Mouse (Mus musculus) lung, postnatal 4 days (tissue): ENCODE measurements around the gene Foxm1.
A peak's percentile ranks its signal among the peaks of the same experiment; 100 is the strongest.

Experiments used
- DNase-seq, 2 experiments: peaks; one replicate each; pipeline ENCODE4 v3.0.0; 2021

Foxm1 gene

DNA sequence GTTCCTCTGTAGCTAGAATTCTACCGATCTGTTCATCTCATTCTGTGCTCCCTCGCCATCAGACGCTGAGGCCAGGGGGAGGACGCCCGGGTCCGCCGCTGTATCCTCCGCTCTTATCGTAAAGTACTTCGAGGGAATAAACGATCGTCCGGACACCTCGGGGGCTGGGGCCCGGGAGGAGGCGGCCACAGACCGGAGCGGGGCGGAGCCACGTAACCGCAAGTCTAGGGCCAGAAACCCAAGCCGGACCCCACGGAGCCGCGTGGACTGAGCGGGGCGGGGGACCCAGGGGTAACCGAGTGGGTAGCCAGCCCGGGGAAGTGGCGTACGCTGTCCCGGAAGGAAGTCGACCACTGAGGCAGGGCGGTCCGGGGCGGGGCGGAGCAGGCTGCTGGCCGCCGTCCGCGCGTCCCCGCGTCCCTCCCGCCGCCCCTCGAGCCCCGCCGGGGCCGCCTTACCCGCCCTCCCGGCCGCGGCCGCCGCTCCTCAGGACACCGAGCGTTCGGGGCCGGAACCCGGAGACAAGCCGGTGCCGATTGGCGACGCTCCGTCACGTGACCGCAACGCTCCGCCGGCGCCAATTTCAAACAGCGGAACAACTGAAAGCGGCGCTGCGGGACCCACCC, at the start of gene Foxm1, which contains the start of gene Rhno1:
Gene Foxm1, plus strand, starts transcription at position 587 of the 626 bp plus-strand sequence.
Gene Rhno1, minus strand, starts transcription at position 531 of the 626 bp plus-strand sequence.
- DNase-seq = peak; percentile 88 to 91

GRCm38 (mm10) chr6:128314796-128315195, 48.0 kb upstream of the Foxm1 start:
- no peak for DNase-seq

GRCm38 (mm10) chr6:128315597-128315996, 47.2 kb upstream of the Foxm1 start:
- no peak for DNase-seq

DNA sequence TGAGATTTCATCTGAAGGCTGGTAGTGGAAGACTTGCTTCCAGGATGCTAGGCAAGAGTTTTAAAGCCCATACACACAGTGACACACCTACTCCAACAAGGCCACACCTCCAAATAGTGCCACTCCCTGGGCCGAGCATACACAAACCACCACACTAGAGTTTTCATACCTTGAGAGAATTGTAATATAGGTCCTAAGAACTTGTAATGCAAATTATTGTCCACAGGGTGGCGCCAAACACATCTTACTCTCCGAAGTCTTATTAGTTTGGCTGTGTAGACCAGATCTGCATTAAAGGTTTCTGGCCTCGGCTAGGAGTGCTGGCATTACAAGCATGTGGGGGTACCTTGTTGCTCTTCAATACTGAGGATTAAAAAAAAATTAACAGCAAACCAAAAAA, 44.5 kb upstream of the Foxm1 start:
- DNase-seq = peak in 1 of 2 experiments; percentile 59

DNA sequence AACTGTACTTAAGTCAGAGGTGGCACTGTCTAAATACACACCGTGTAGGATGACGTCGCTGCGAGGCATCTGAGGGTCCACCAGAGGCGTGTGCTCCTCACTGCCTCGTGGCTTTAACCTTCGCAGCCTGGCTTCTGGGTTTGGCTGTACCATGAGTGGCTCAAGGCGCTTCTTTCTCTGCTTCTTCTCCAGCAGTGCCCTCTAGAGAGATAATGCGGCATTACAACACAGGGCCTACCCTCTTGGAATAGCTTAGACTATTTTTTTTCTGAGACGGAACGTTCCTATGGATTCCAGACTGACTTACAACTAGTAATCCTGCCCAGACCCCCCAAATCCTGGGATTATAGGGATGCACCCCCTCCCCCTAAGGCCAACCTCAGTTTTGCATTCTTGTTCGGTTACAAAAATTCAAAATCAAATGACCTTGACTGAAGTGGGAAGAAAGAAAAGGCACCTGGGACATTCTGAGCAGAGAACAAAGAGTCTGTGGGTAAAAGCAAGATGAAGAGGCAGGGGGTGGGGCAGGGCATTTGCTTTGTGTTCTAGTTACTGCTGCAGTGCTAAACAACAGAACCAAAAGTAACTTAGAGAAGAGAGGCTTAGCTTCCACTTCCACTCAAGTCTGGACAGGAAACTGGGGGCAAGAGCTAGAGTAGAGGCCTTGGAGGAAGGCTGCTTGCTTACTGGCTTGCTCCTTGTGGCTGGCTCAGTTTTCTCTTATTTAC, 28.2 kb upstream of the Foxm1 start:
- DNase-seq = peak; percentile 61 to 85

DNA sequence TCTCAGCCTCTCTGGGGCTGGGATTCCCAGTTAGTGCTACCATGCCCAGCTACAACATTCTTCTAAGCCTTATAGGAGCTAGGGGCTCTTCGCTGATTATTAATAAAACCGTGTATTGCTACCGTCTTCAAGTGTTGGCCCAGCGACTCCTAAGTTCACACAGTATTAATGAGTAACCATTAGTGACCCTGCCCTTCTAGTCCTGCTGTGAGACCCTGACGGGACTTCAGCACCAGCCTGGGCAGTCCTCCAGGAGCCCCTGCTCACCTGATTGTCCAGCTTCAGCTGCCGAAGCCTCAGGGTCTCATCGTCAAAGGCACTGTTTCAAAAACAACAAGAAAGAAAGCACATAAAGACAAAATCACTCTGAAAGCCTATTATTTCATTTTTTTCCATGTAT, 25.3 kb upstream of the Foxm1 start:
- no peak for DNase-seq

DNA sequence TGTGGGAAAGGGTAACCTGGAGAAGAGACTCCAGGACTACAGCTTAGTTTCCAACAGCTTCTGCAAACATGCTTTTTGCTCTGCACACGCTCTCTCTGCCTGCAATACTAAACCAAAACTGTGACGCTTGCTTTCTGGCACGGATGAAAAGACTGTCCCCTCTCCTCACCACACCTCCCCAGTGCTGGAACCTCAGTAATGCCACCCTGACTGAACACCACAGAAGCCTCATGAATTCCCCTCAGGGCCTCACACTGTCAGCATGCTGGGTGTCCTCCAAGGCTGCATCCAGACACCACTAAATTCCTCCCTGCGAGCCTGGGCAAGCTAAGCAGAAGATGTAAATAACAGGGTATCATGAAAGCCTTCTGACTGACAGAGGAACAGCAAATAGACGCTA, 23.9 kb upstream of the Foxm1 start:
- DNase-seq = peak in 1 of 2 experiments; percentile 49

GRCm38 (mm10) chr6:128341956-128342723, 20.6 kb upstream of the Foxm1 start:
- no peak for DNase-seq

GRCm38 (mm10) chr6:128345623-128346022, 17.1 kb upstream of the Foxm1 start:
- no peak for DNase-seq

DNA sequence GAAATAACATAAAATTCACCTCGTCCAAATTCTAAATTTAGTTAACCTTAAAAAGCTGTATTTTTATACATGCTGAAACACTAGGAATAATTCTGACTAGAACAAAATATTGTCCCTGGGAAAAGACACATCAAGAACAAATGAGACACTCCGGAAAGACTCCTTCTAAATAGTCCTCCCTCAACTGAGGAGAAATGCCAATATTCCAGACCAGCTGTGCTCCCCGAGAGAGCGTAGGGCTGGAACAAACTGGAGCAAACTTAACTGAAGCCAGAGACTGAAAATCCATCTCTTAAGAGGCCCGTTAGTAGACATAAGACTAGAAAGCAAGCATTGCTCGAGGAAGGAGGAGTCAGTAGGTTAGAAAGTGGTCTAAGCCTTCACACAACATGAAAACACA, 16.0 kb upstream of the Foxm1 start:
- no peak for DNase-seq

DNA sequence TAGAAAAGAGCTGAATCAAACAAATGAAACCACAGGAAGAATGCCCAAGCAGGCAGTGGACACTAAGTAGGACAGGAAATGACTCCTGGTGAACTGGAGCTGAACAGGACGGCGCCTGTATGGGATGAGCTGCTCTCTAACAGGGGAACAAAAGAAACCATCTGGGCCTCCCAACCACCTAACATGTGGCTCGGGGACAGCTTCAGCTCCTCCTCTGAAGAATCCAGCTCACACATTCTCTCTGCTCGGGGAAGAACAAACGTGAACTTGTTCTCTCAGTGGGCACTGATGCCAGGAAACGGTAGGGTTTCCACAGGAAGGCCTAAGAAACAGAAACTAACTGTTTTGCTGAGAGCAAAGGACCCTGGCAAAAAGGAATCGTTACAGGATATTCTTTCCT, 13.1 kb upstream of the Foxm1 start:
- DNase-seq = peak in 1 of 2 experiments; percentile 18

- no peak for DNase-seq
Measured at GRCm38 (mm10) chr6:128354140-128354539, 8.6 kb upstream of the Foxm1 start.

- DNase-seq = peak; percentile 45 to 51
Measured at GRCm38 (mm10) chr6:128355201-128355681, 7.5 kb upstream of the Foxm1 start.

DNA sequence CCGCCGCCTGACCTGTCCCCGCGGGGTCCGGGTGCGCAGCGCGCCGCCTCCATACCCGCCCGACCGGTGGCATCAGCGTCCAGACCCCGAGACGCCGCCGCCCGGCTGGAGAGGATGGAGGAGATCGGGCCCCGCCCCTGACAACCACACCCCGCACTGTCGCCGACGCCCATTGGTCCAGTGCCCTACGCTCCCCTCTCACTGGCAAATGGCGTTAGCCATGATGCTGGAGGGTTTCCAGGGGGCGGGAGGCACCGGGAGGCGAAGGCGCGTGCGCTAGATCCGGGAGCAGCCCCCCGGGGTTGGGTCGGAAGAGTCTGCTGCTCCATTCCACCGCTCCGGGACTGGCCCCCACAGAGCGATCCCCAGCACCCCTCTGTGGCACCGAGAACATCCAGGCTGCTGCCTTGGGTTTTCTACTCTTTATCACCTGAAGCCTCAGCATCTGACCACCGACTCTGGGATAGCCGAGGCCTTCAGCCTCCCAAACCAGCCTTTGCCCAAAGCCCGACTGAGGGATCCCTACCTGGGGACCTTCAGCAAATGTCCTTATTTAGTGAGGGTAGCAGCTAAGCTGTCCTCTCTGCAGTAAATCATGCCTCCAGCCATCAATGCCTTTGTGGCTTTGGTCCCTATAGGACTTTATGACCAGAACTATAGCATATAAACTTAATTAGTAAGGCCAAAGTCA, 6.9 kb upstream of the Foxm1 start, which contains the start of gene Tulp3:
Gene Tulp3, minus strand, starts transcription at position 126 of the 691 bp plus-strand sequence.
- DNase-seq = peak; percentile 96

GRCm38 (mm10) chr6:128358999-128359398, 3.8 kb upstream of the Foxm1 start:
- DNase-seq = peak; percentile 55 to 79

DNA sequence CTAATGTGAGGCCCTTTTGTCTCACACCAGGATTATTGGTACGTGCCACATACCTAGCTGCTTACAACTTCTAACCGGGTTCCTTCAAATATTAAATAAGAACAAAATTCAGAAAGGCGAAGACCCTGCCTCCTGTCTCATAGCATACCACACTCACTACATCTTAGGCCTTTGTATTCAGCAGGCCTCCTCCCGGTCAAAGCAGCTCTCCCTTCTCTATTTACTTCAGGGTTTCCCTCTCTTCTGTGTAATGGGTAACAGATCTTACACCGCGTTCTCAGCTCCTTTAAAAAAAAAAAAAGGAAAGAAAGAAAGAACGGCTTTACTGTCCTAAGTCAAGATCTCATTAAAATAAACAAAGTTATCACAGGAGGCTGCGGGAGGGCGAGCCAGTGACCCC, 866 bp upstream of the Foxm1 start:
- DNase-seq = no peak

DNA sequence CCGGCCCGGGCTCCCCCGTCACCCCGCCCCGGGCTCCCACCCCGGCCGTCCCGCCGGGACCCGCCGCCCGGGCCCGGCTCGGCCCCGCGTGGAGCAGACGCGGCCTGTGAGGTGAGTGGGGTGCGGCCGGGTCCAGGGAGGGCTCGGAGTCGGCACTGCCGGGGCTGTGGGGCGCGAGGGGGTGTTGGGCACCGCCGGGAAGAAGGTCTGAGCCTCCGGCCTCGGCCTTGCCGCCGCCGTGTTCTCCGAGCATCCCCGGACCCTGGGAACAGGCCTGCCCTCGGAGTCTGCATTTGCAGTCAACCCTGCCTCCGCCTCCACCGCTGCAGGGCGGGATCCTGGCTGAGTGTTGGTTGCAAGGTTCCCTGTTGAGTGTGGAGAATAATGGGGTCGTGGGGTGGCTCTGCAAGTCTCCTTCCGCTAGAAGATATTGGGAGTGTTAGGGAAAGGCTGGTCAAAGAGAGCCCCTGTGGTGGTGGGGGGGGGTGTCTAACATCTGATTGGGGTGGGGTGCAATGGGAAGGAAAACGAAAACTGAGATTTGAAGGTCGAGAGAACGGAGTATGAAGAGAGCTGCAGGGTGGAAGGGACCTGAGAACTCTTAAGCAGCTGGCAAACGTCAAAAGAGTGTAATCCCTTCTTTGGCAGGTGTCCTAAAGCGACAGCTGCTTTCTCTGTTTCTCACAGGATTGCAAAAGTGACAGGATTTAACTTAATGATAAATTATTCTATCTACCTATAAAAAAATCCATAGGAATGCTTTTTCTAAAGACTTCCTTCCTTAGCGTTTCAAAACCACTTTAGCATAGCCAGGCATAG, 449 bp downstream of the Foxm1 start:
- DNase-seq = no peak

DNA sequence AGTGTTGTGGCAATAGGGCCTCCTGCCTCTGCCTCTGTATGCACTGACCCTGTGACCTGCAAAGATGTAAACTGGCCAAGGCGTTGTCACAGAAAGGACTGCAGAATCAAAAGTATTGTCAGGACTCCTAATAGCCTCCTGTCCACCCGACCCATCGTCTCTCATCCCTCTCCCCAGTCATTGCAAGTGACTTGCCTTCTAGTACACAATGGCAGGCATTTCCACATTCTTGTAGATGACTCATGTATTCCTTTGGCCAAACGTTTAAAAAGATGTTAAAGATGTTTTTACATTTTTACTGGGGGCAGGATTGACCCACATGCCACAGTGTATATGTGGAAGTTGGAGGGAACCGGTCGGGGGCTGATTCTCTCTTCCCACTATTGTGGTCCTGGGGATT, 2.0 kb downstream of the Foxm1 start:
- no peak for DNase-seq

DNA sequence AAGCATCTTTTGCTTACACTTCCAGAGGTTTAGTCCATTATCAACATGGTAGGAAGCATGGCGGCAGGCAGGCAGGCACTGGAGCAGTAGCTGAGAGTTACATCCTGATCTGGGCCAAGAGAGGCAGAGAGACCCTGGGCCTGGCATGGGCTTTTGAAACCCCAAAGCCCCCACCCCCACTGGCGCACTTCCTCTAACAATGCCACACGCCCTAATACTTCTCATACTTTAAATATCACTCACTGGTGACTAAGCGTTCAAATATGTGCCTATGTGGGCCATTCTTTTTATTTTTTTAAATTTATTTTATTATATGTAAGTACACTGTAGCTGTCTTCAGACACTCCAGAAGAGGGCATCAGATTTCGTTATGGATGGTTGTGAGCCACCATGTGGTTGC, 3.7 kb downstream of the Foxm1 start:
- no peak for DNase-seq

DNA sequence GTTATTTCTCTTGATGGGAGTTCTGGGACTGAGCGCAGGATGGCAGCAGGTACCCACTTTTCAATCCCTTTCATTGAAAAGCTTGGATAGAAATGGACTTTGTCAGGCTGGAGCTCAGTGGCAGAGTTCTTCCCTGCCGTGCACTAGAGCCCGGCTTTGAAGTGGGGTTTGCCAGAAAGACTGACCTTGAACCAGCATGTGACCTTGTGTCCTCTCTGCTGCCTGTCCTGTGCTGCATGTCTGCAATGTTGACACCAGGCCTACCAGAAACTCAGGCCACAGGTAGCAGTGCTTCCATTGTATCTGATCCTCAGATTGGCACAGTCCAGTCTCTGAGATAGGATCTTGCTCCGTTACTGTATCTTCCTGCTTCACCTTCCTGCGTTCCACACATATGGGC, 7.3 kb downstream of the Foxm1 start:
- no peak for DNase-seq

DNA sequence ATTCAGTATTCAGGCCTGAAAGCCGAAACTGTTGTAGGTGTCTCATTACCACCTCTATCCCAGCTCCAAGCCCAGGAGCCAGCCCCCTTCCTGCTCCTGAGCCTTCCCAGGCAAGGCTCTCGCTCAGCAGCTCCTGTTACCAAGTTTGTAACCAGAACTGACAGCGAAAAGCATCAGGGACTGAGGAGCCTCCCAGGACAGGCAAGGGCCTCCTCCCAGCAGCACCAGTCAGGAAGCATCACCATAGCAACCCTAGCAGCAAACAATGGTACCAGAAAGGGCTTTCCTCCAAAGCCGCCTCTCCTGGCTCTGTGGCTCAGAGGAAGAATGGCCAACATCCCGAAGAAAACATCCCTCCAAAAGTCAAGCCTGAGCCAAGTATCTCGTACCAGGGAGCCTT, 12.4 kb downstream of the Foxm1 start, which contains the start of the genes Tex52 and Gm44596:
Gene Tex52, plus strand, starts transcription at position 265 of the 400 bp plus-strand sequence.
Gene Gm44596, plus strand, starts transcription at position 312 of the 400 bp plus-strand sequence.
- DNase-seq = peak; percentile 27 to 49
